Mouse (Mus musculus) limb, embryonic 10.5 days (tissue): Measurements from ENCODE around the gene Megf8. TPM values are rescaled to one million over a fixed set of nuclear protein-coding genes. Genes with fewer than 3 reads are reported as not detected.

Experiments
- polyA plus RNA-seq: library from polyadenylated mRNA; unstranded; fragments of >200 nt; fragmentation: Nextera tagmentation; extraction: Ambion mirVana; gene quantifications from 2 replicates; pipeline ENCODE4 v1.2.1, GENCODE M21; 2016

Gene Megf8
- polyA plus RNA-seq, 1 experiment from 2014 or later, result 22.2 TPM

Other genes with a start within 250 kb of the Megf8 start
- gene Grik5, start 244.8 kb upstream of the Megf8 start, polyA plus RNA-seq, result 5.4 and 8.7 TPM in 2 replicates
- 44.1 and 48.3 TPM in 2 replicates for gene Zfp574, start 244.6 kb upstream of the Megf8 start, polyA plus RNA-seq
- 3.3 and 4.1 TPM in 2 replicates for gene Pou2f2, start 137.4 kb upstream of the Megf8 start, polyA plus RNA-seq
- 10.5 and 11.5 TPM in 2 replicates for gene Dedd2, start 96.5 kb upstream of the Megf8 start, polyA plus RNA-seq
- 3.1 and 3.3 TPM in 2 replicates for gene Zfp526, start 95.7 kb upstream of the Megf8 start, polyA plus RNA-seq
- 11.7 and 12.0 TPM in 2 replicates for gene Gsk3a, start 79.3 kb upstream of the Megf8 start, polyA plus RNA-seq
- gene Erf, start 66.4 kb upstream of the Megf8 start, polyA plus RNA-seq, result 14.2 and 16.6 TPM in 2 replicates
- gene Cic, start 49.5 kb upstream of the Megf8 start, polyA plus RNA-seq, result 21.4 and 25.2 TPM in 2 replicates
- 224 and 248 TPM in 2 replicates for gene Pafah1b3, start 19.2 kb upstream of the Megf8 start, polyA plus RNA-seq
- 1.1 and 1.3 TPM in 2 replicates for gene Prr19, start 15.8 kb upstream of the Megf8 start, polyA plus RNA-seq
- gene Tmem145, start 11.1 kb upstream of the Megf8 start, polyA plus RNA-seq, result 0.14 and 0.38 TPM in 2 replicates
- gene Cnfn, start 52.6 kb downstream of the Megf8 start, polyA plus RNA-seq, result not detected in 2 replicates
- 8.4 and 8.9 TPM in 2 replicates for gene Lipe, start 81.5 kb downstream of the Megf8 start, polyA plus RNA-seq
- 0.54 and 0.91 TPM in 2 replicates for gene Cxcl17, start 95.7 kb downstream of the Megf8 start, polyA plus RNA-seq
- gene Ceacam1, start 160.4 kb downstream of the Megf8 start, polyA plus RNA-seq, result 1.5 and 1.7 TPM in 2 replicates
- 0.08 TPM in 1 of 2 replicates, not detected in the other for gene Ceacam2, start 222.7 kb downstream of the Megf8 start, polyA plus RNA-seq